Mouse (Mus musculus) thymus, adult 2 months (tissue): Measurements from ENCODE around the gene Fem1b.

Source experiments
- CTCF ChIP-seq: fragments of 200-500 bp; IDR thresholded peaks from 2 replicates; pipeline ENCODE4 v1.5.1; 2012; ENCODE audit warnings: mild to moderate bottlenecking, control low read depth, low read length, moderate library complexity, borderline replicate concordance; ENCODE audit not compliant: control insufficient read depth, poor library complexity, insufficient read depth; ENCODE audit errors: extremely low read depth
- POLR2A ChIP-seq: fragments of 200-500 bp; IDR thresholded peaks from 2 replicates; pipeline ENCODE4 v1.6.1; 2012; ENCODE audit warnings: mild to moderate bottlenecking, low read length, control low read depth, moderate library complexity; ENCODE audit not compliant: control insufficient read depth, poor library complexity, insufficient read depth; ENCODE audit errors: extremely low read depth

- TF ChIP-seq CTCF (no peak), POLR2A (no peak)
Observed at GRCm38 (mm10) chr9:62767464-62767863, 44.3 kb downstream of the Fem1b start.
